Mouse (Mus musculus) MEL (cell line): ENCODE data around the gene Bub1.

Source experiments
- BHLHE40 ChIP-seq: IDR thresholded peaks from 2 replicates; pipeline ENCODE4 v1.6.1; 2012; ENCODE audit warnings: low read depth, mild to moderate bottlenecking, inconsistent platforms, low read length, improper control_type of control experiment, borderline replicate concordance
- CTCF ChIP-seq, 3 experiments: IDR thresholded peaks in 2 of 3; conservative IDR thresholded peaks in 1 of 3; 2 replicates each; pipeline ENCODE4 v1.5.1; 2011 to 2012; ENCODE audit warnings: low read length in 3 of 3, low read depth in 2 of 3, mild to moderate bottlenecking in 2 of 3, improper control_type of control experiment in 1 of 3, inconsistent platforms in 1 of 3, mixed read lengths in 1 of 3, moderate library complexity in 1 of 3; ENCODE audit not compliant: control insufficient read depth in 1 of 3, insufficient read depth in 1 of 3, poor library complexity in 1 of 3, severe bottlenecking in 1 of 3
- ELF1 ChIP-seq: IDR thresholded peaks from 2 replicates; pipeline ENCODE4 v1.6.1; 2014; ENCODE audit warnings: low read depth, mild to moderate bottlenecking, inconsistent platforms, low read length, improper control_type of control experiment, moderate library complexity
- EP300 ChIP-seq, 2 experiments: IDR thresholded peaks; 2 replicates each; pipeline ENCODE4 v1.6.1; 2011; ENCODE audit warnings: improper control_type of control experiment in 2 of 2, low read length in 2 of 2, low read depth in 1 of 2, mild to moderate bottlenecking in 1 of 2
- ETS1 ChIP-seq: IDR thresholded peaks from 2 replicates; pipeline ENCODE4 v1.6.1; 2012; ENCODE audit warnings: low read depth, mild to moderate bottlenecking, inconsistent platforms, low read length, improper control_type of control experiment, moderate library complexity
- RAD21 ChIP-seq: IDR thresholded peaks from 2 replicates; pipeline ENCODE4 v1.6.1; 2011; ENCODE audit warnings: mild to moderate bottlenecking, low read depth, low read length, improper control_type of control experiment
- USF1 ChIP-seq: IDR thresholded peaks from 2 replicates; pipeline ENCODE4 v1.6.1; 2014; ENCODE audit warnings: low read depth, mild to moderate bottlenecking, inconsistent platforms, low read length, improper control_type of control experiment, moderate library complexity

GRCm38 (mm10) chr2:127832103-127832832 lies 603 bp upstream of the Bub1 start:
- TF ChIP-seq USF1 (peak; percentile 26), ETS1 (0 out of 2 replicates have a peak, but pooled peaks have one; percentile 11), ELF1 (0 out of 2 replicates have a peak, but pooled peaks have one; percentile 42), BHLHE40 (no peak), RAD21 (no peak), CTCF (IDR thresholded peaks at IDR 0.05 in 2 of 3, conservative IDR thresholded peaks at IDR 0.05 in 1 of 3; ENCODE audit: control insufficient read depth in 1 of 3, insufficient read depth in 1 of 3, low read depth in 2 of 3, low read length in 3 of 3, poor library complexity in 1 of 3, severe bottlenecking in 1 of 3) (no peak), EP300 (IDR thresholded peaks at IDR 0.05; ENCODE audit: low read depth in 1 of 2, low read length in 2 of 2) (peak in 1 of 2 experiments; percentile 40; a peak in 1 of 4 replicates)
